Mouse (Mus musculus): Measurements from ENCODE around the gene Mcee. TPM values are rescaled to one million over a fixed set of nuclear protein-coding genes. Genes with fewer than 3 reads are reported as not detected.
A peak's percentile ranks its signal among the peaks of the same experiment; 100 is the strongest.

The Mcee gene
- total RNA-seq (2021), result 10 to 100 TPM; 79.9 to 86.8 TPM
- long read RNA-seq, experiment 1, transcript Mcee-201 (3 exons, 828 nt), result major isoform, 15 of 23 reads
- long read RNA-seq, experiment 1, partial matches to known transcripts, result 5 of 23 reads
- long read RNA-seq, experiment 1, other reads (novel, unspliced or antisense), result 1 of 23 reads
- long read RNA-seq, experiment 2, transcript Mcee-203 (3 exons, 532 nt), result minor isoform, 15 of 107 reads
- long read RNA-seq, experiment 2, transcript Mcee-201 (3 exons, 828 nt), result major isoform, 55 of 107 reads
- long read RNA-seq, experiment 2, partial matches to known transcripts, result 30 of 107 reads
- long read RNA-seq, experiment 2, other reads (novel, unspliced or antisense), result 3 of 107 reads

- peak; percentile 98 for DNase-seq (ENCODE audit: low spot score in 2 of 2)
These were observed at the start of gene Mcee, which contains the start of gene Mphosph10 for GRCm38 (mm10) chr7:64392122-64392818. Gene Mcee, plus strand, starts transcription at chr7:64392607. Gene Mphosph10, minus strand, starts transcription at chr7:64392268.

- DNase-seq (ENCODE audit: low spot score in 2 of 2), result no peak
These were observed 44.6 kb upstream of the Mcee start for GRCm38 (mm10) chr7:64347813-64348212.

GRCm38 (mm10) chr7:64349147-64349861, 43.1 kb upstream of the Mcee start:
- no peak for DNase-seq (ENCODE audit: low spot score in 2 of 2)

GRCm38 (mm10) chr7:64351087-64351486, 41.3 kb upstream of the Mcee start:
- DNase-seq (ENCODE audit: low spot score in 2 of 2), result no peak

GRCm38 (mm10) chr7:64354206-64354605, 38.2 kb upstream of the Mcee start:
- no peak for DNase-seq (ENCODE audit: low spot score in 2 of 2)

GRCm38 (mm10) chr7:64356661-64357060, 35.7 kb upstream of the Mcee start:
- no peak for DNase-seq (ENCODE audit: low spot score in 2 of 2)

GRCm38 (mm10) chr7:64357405-64357804, 35.0 kb upstream of the Mcee start:
- peak; percentile 51 to 65 for DNase-seq (ENCODE audit: low spot score in 2 of 2)

GRCm38 (mm10) chr7:64358666-64359065, 33.7 kb upstream of the Mcee start:
- no peak for DNase-seq (ENCODE audit: low spot score in 2 of 2)

GRCm38 (mm10) chr7:64359943-64360585, 32.3 kb upstream of the Mcee start:
- no peak for DNase-seq (ENCODE audit: low spot score in 2 of 2)

GRCm38 (mm10) chr7:64360586-64360945, 31.8 kb upstream of the Mcee start:
- DNase-seq (ENCODE audit: low spot score in 2 of 2), result no peak

GRCm38 (mm10) chr7:64365863-64366262, 26.5 kb upstream of the Mcee start:
- no peak for DNase-seq (ENCODE audit: low spot score in 2 of 2)

- no peak for DNase-seq (ENCODE audit: low spot score in 2 of 2)
These were observed 22.6 kb upstream of the Mcee start for GRCm38 (mm10) chr7:64369841-64370240.

GRCm38 (mm10) chr7:64371940-64372878, 20.2 kb upstream of the Mcee start:
- no peak for DNase-seq (ENCODE audit: low spot score in 2 of 2)

GRCm38 (mm10) chr7:64373147-64373829, 19.1 kb upstream of the Mcee start:
- DNase-seq (ENCODE audit: low spot score in 2 of 2), result no peak

- peak; percentile 80 to 82 for DNase-seq (ENCODE audit: low spot score in 2 of 2)
These were observed 18.4 kb upstream of the Mcee start, which contains the start of gene Fan1 for GRCm38 (mm10) chr7:64373830-64374562. Gene Fan1, minus strand, starts transcription at chr7:64374095.

- DNase-seq (ENCODE audit: low spot score in 2 of 2), result no peak
These were observed 928 bp upstream of the Mcee start for GRCm38 (mm10) chr7:64391479-64391878.

GRCm38 (mm10) chr7:64392819-64393151, 378 bp downstream of the Mcee start:
- DNase-seq (ENCODE audit: low spot score in 2 of 2), result no peak

GRCm38 (mm10) chr7:64400725-64401124, 8.3 kb downstream of the Mcee start:
- DNase-seq (ENCODE audit: low spot score in 2 of 2), result no peak

GRCm38 (mm10) chr7:64402452-64402851, 10.0 kb downstream of the Mcee start:
- DNase-seq (ENCODE audit: low spot score in 2 of 2), result no peak
